Mouse (Mus musculus) forebrain, postnatal 0 days (tissue): Measurements from ENCODE around the gene Edf1. TPM values are rescaled to one million over a fixed set of nuclear protein-coding genes. Genes with fewer than 3 reads are reported as not detected.

Source experiments
- ATAC-seq: fragments of 200-750 bp; cut with Nextera tagmentation; 2 replicates; pipeline ENCODE4 v1.8.0; 2017; ENCODE audit warnings: mild to moderate bottlenecking, moderate library complexity
- DNase-seq: peaks from one replicate; pipeline ENCODE4 v3.0.0-alpha.2; 2015
- H3K27ac ChIP-seq: fragments of 300-500 bp; sonication (generic); 2 replicates; pipeline ENCODE4 v1.5.1; 2014; ENCODE audit warnings: low read depth, mild to moderate bottlenecking, antibody characterized with exemption, low read length, moderate library complexity, mixed read lengths
- H3K27me3 ChIP-seq: fragments of 300-500 bp; sonication (generic); 2 replicates; pipeline ENCODE4 v1.6.1; 2014; ENCODE audit warnings: mild to moderate bottlenecking, low read length, mixed read lengths; ENCODE audit not compliant: insufficient read depth
- H3K36me3 ChIP-seq: fragments of 300-500 bp; sonication (generic); 2 replicates; pipeline ENCODE4 v1.6.1; 2014; ENCODE audit warnings: mild to moderate bottlenecking, moderate library complexity; ENCODE audit not compliant: insufficient read depth
- H3K4me1 ChIP-seq: fragments of 300-500 bp; sonication (generic); 2 replicates; pipeline ENCODE4 v1.6.1; 2014; ENCODE audit warnings: antibody characterized with exemption; ENCODE audit not compliant: insufficient read depth
- H3K4me2 ChIP-seq: fragments of 300-500 bp; sonication (generic); 2 replicates; pipeline ENCODE4 v1.6.1; 2014; ENCODE audit warnings: low read depth, mild to moderate bottlenecking, moderate library complexity
- H3K4me3 ChIP-seq: fragments of 300-500 bp; sonication (generic); 2 replicates; pipeline ENCODE4 v1.5.1; 2014; ENCODE audit warnings: low read depth, low read length, mixed read lengths
- H3K9ac ChIP-seq: fragments of 300-500 bp; sonication (generic); 2 replicates; pipeline ENCODE4 v1.6.1; 2014; ENCODE audit warnings: mild to moderate bottlenecking
- H3K9me3 ChIP-seq: fragments of 300-500 bp; sonication (generic); 2 replicates; pipeline ENCODE4 v1.6.1; 2016; ENCODE audit warnings: low read length
- CTCF ChIP-seq: sonication (generic); IDR thresholded peaks from 2 replicates; pipeline ENCODE4 v1.5.1; 2016; ENCODE audit warnings: antibody characterized with exemption, control low read depth, low read depth
- WGBS: fragments of 180-500 bp; shearing (Covaris S2); extraction: QIAGEN DNeasy Blood & Tissue Kit; methylation state at CpG from one replicate; pipeline ENCODE4 v1.1.7; 2014; 5-methylcytosine and 5-hydroxymethylcytosine counted together
- polyA plus RNA-seq: library from polyadenylated mRNA; unstranded; fragments of >200 nt; fragmentation: Nextera tagmentation; extraction: Ambion mirVana; gene quantifications from 2 replicates; pipeline ENCODE4 v1.2.1, GENCODE M21; 2015
- total RNA-seq: library from RNA; depleted of rRNA; stranded (reverse); fragments of >200 nt; gene quantifications from 2 replicates; pipeline ENCODE4 v1.2.3, GENCODE M21; 2014

Edf1 gene
- total and polyA plus RNA-seq, 2 experiments from 2014 or later, result 151 to 368 TPM

- Histone ChIP-seq H3K9me3 (no peaks in the 10 kb centered on the region), H3K4me2 (peak overlapping the region; percentile 14), H3K36me3 (peaks cover 25% of the 10 kb centered on the region; the same call in 1 of the 2 replicates), H3K27ac (no peak overlapping the region), H3K4me3 (peak overlapping the region; percentile 21; the same call in 1 of the 2 replicates), H3K4me1 (peaks cover 34% of the 10 kb centered on the region), H3K9ac (no peak overlapping the region), H3K27me3 (peaks cover 40% of the 10 kb centered on the region)
- DNase-seq (peak; percentile 30), ATAC-seq (no peak)
- peak; percentile 37; the same call in 1 of the 2 replicates for TF ChIP-seq CTCF
- WGBS, result 13% methylated on average over 75 of the region's 75 CpGs
These were observed 20.5 kb downstream of the Edf1 start for GRCm38 (mm10) chr2:25577951-25578795.

GRCm38 (mm10) chr2:25578796-25579736 is 21.4 kb downstream of the Edf1 start:
- 0 out of 2 replicates have a peak overlapping the region, but pooled peaks have one; percentile 6 for H3K9ac ChIP-seq
- 0 out of 2 replicates have a peak overlapping the region, but pooled peaks have one; percentile 9 for H3K4me3 ChIP-seq
- H3K4me1 ChIP-seq, result peaks cover 25% of the 10 kb centered on the region
- no peaks in the 10 kb centered on the region for H3K9me3 ChIP-seq
- H3K36me3 ChIP-seq, result peaks cover 32% of the 10 kb centered on the region; the same call in 1 of the 2 replicates
- no peak for TF ChIP-seq CTCF
- H3K4me2 ChIP-seq, result peak overlapping the region; percentile 1; the same call in 1 of the 2 replicates
- ATAC-seq, result no peak
- WGBS, result 11% methylated on average over 77 of the region's 77 CpGs
- peaks cover 40% of the 10 kb centered on the region for H3K27me3 ChIP-seq
- no peak overlapping the region for H3K27ac ChIP-seq
- DNase-seq, result peak; percentile 15

- peaks cover 24% of the 10 kb centered on the region for H3K4me1 ChIP-seq
- H3K4me2 ChIP-seq, result peak overlapping the region; percentile 1
- peaks cover 40% of the 10 kb centered on the region for H3K27me3 ChIP-seq
- peak; percentile 71 for TF ChIP-seq CTCF
- DNase-seq, result peak; percentile 70
- 0 out of 2 replicates have a peak overlapping the region, but pooled peaks have one; percentile 9 for H3K4me3 ChIP-seq
- WGBS, result 13% methylated on average over 27 of the region's 27 CpGs
- H3K36me3 ChIP-seq, result peaks cover 40% of the 10 kb centered on the region
- H3K9ac ChIP-seq, result 0 out of 2 replicates have a peak overlapping the region, but pooled peaks have one; percentile 6
- ATAC-seq, result no peak
- no peak overlapping the region for H3K27ac ChIP-seq
- no peaks in the 10 kb centered on the region for H3K9me3 ChIP-seq
These were observed 22.3 kb downstream of the Edf1 start for GRCm38 (mm10) chr2:25579737-25580460.

- H3K4me1 ChIP-seq, result peaks cover 24% of the 10 kb centered on the region
- no peak for DNase-seq
- H3K9ac ChIP-seq, result peak overlapping the region; percentile 64
- H3K27ac ChIP-seq, result no peak overlapping the region
- peaks cover 48% of the 10 kb centered on the region for H3K36me3 ChIP-seq
- no peak for TF ChIP-seq CTCF
- H3K4me3 ChIP-seq, result peak overlapping the region; percentile 58
- peak overlapping the region; percentile 69 for H3K4me2 ChIP-seq
- peaks cover 40% of the 10 kb centered on the region for H3K27me3 ChIP-seq
- ATAC-seq, result no peak
- WGBS, result 41% methylated on average over 6 of the region's 6 CpGs
- no peaks in the 10 kb centered on the region for H3K9me3 ChIP-seq
These were observed 23.0 kb downstream of the Edf1 start for GRCm38 (mm10) chr2:25580621-25581101.

- Histone ChIP-seq H3K9me3 (no peaks in the 10 kb centered on the region), H3K9ac (peak within 1 kb of the TSS; percentile 64), H3K4me3 (peak within 1 kb of the TSS; percentile 58), H3K27ac (0 out of 2 replicates have a peak within 1 kb of the TSS, but pooled peaks have one; percentile 40), H3K4me1 (peaks cover 24% of the 10 kb centered on the region), H3K27me3 (peaks cover 34% of the 10 kb centered on the region), H3K4me2 (peak within 1 kb of the TSS; percentile 69), H3K36me3 (peaks cover 53% of the 10 kb centered on the region)
- TF ChIP-seq CTCF, result peak; percentile 91
- 7% methylated on average over 19 of the region's 19 CpGs for WGBS
- peak; percentile 88 for DNase-seq
- ATAC-seq, result peak; percentile 87
These were observed 23.7 kb downstream of the Edf1 start, which contains the start of gene Ajm1 for GRCm38 (mm10) chr2:25581294-25581864. Ajm1 (minus strand) TSS chr2:25581757.

- WGBS, result 24% methylated on average over 6 of the region's 6 CpGs
- H3K4me2 ChIP-seq, result peak overlapping the region; percentile 69
- peak overlapping the region; percentile 58; the same call in 1 of the 2 replicates for H3K4me3 ChIP-seq
- H3K9me3 ChIP-seq, result no peaks in the 10 kb centered on the region
- H3K4me1 ChIP-seq, result peaks cover 24% of the 10 kb centered on the region
- H3K9ac ChIP-seq, result no peak overlapping the region
- peaks cover 54% of the 10 kb centered on the region for H3K36me3 ChIP-seq
- no peak for DNase-seq
- peak; percentile 7; the same call in 1 of the 2 replicates for ATAC-seq
- no peak for TF ChIP-seq CTCF
- peaks cover 29% of the 10 kb centered on the region for H3K27me3 ChIP-seq
- H3K27ac ChIP-seq, result 0 out of 2 replicates have a peak overlapping the region, but pooled peaks have one; percentile 29
These were observed 24.3 kb downstream of the Edf1 start for GRCm38 (mm10) chr2:25581901-25582301.
